Mouse (Mus musculus) E14TG2a.4 (cell line): ENCODE measurements around the gene Ebna1bp2.

Experiments used
- H3K27me3 ChIP-seq: 2 replicates; pipeline ENCODE4 v1.6.1; 2014; ENCODE audit warnings: low read length, control low read depth; ENCODE audit not compliant: insufficient read depth
- H3K36me3 ChIP-seq: 2 replicates; pipeline ENCODE4 v1.6.1; 2014; ENCODE audit warnings: low read length, control low read depth; ENCODE audit not compliant: insufficient read depth
- H3K4me1 ChIP-seq: replicated peaks from 2 replicates; pipeline ENCODE4 v1.6.1; 2014; ENCODE audit warnings: low read depth, low read length, control low read depth
- H3K4me3 ChIP-seq: replicated peaks from 2 replicates; pipeline ENCODE4 v1.5.1; 2014; ENCODE audit warnings: mild to moderate bottlenecking, low read length
- H3K9me3 ChIP-seq: 2 replicates; pipeline ENCODE4 v1.6.1; 2014; ENCODE audit warnings: low read length, control low read depth
- CTCF ChIP-seq: conservative IDR thresholded peaks from 2 replicates; pipeline ENCODE4 v1.5.1; 2014; ENCODE audit warnings: low read length
- NANOG ChIP-seq: IDR thresholded peaks from 2 replicates; pipeline ENCODE4 v1.6.1; 2014; ENCODE audit warnings: borderline replicate concordance, low read length, mixed read lengths
- POU5F1 ChIP-seq: IDR thresholded peaks from 2 replicates; pipeline ENCODE4 v1.6.1; 2014; ENCODE audit warnings: low read length, borderline replicate concordance

Gene Ebna1bp2

GRCm38 (mm10) chr4:118658652-118659051 lies 38.1 kb downstream of the Ebna1bp2 start, which contains the start of gene Olfr62:
TSS of gene Olfr62 (plus strand) at chr4:118658952.
- no peaks in the 10 kb centered on the region for H3K9me3 ChIP-seq
- no peak for TF ChIP-seq POU5F1
- no peak for TF ChIP-seq CTCF
- TF ChIP-seq NANOG, result no peak
- 0 out of 2 replicates have a peak, but pooled peaks cover 2% of the 10 kb centered on the region for H3K27me3 ChIP-seq
- H3K36me3 ChIP-seq, result no peaks in the 10 kb centered on the region
- no peak within 1 kb of the TSS for H3K4me3 ChIP-seq
- no peaks in the 10 kb centered on the region for H3K4me1 ChIP-seq
